Mouse (Mus musculus) CH12.LX (cell line): ENCODE measurements around the gene Scaf1. TPM values are rescaled to one million over a fixed set of nuclear protein-coding genes. Genes with fewer than 3 reads are reported as not detected.

Experiments used
- DNase-seq: peaks from one replicate; pipeline ENCODE4 v3.0.0-alpha.2; 2013; ENCODE audit errors: extremely low read depth
- H3K27ac ChIP-seq: 2 replicates; pipeline ENCODE4 v1.5.1; 2012; ENCODE audit warnings: low read depth, mild to moderate bottlenecking, control low read depth, moderate library complexity; ENCODE audit not compliant: insufficient read depth
- H3K27me3 ChIP-seq: replicated peaks from 2 replicates; pipeline ENCODE3; 2012; ENCODE audit warnings: inconsistent platforms
- H3K36me3 ChIP-seq, 2 experiments: replicated peaks in 1 of 2; 2 replicates each; pipeline versions ENCODE3 to v1.6.1; 2012; ENCODE audit warnings: inconsistent platforms in 1 of 2, low read length in 1 of 2, mild to moderate bottlenecking in 1 of 2, mixed read lengths in 1 of 2, moderate library complexity in 1 of 2; ENCODE audit not compliant: control insufficient read depth in 1 of 2, insufficient read depth in 1 of 2
- H3K4me1 ChIP-seq, 2 experiments: 2 replicates each; pipeline ENCODE4 v1.6.1; 2012; ENCODE audit warnings: inconsistent platforms in 1 of 2, moderate library complexity in 1 of 2; ENCODE audit not compliant: insufficient read depth in 2 of 2, control insufficient read depth in 1 of 2
- H3K4me2 ChIP-seq: 2 replicates; pipeline ENCODE4 v1.6.1; 2012; ENCODE audit warnings: low read depth, mild to moderate bottlenecking, control low read depth; ENCODE audit not compliant: poor library complexity, insufficient read depth, severe bottlenecking
- H3K4me3 ChIP-seq, 3 experiments: fragments of 150-350 bp in 1 of 3; sonication (generic) in 1 of 3; replicated peaks in 1 of 3; 2 replicates each; pipeline versions ENCODE3 to v1.5.1; 2011 to 2012; ENCODE audit warnings: low read depth in 2 of 3, low read length in 2 of 3, mild to moderate bottlenecking in 2 of 3, moderate library complexity in 2 of 3, control low read depth in 1 of 3, improper control_type of control experiment in 1 of 3, inconsistent platforms in 1 of 3, mixed read lengths in 1 of 3; ENCODE audit not compliant: poor library complexity in 1 of 3
- H3K79me2 ChIP-seq: replicated peaks from 2 replicates; pipeline ENCODE4 v1.6.1; 2012; ENCODE audit warnings: mild to moderate bottlenecking, moderate library complexity; ENCODE audit not compliant: control insufficient read depth, poor library complexity, insufficient read depth, severe bottlenecking; ENCODE audit errors: extremely low read depth
- H3K9ac ChIP-seq: 2 replicates; pipeline ENCODE4 v1.6.1; 2012; ENCODE audit warnings: low read depth, mild to moderate bottlenecking, control low read depth, moderate library complexity; ENCODE audit not compliant: insufficient read depth
- H3K9me3 ChIP-seq: replicated peaks from 2 replicates; pipeline ENCODE3; 2012; ENCODE audit warnings: low read length, inconsistent platforms, mixed read lengths
- BHLHE40 ChIP-seq: IDR thresholded peaks from 2 replicates; pipeline ENCODE4 v1.6.1; 2011; ENCODE audit warnings: mild to moderate bottlenecking, low read depth, low read length, improper control_type of control experiment
- CHD1 ChIP-seq: IDR thresholded peaks from 2 replicates; pipeline ENCODE4 v1.6.1; 2012; ENCODE audit warnings: low read depth, low read length, improper control_type of control experiment, inconsistent platforms
- CHD2 ChIP-seq: IDR thresholded peaks from 2 replicates; pipeline ENCODE4 v1.6.1; 2011; ENCODE audit warnings: low read length, improper control_type of control experiment
- CTCF ChIP-seq, 2 experiments: IDR thresholded peaks in 1 of 2; conservative IDR thresholded peaks in 1 of 2; 2 replicates each; pipeline ENCODE4 v1.5.1; 2011 to 2012; ENCODE audit warnings: low read depth in 2 of 2, low read length in 2 of 2, improper control_type of control experiment in 1 of 2, inconsistent platforms in 1 of 2, mild to moderate bottlenecking in 1 of 2, moderate library complexity in 1 of 2
- E2F4 ChIP-seq: IDR thresholded peaks from 2 replicates; pipeline ENCODE4 v1.6.1; 2011; ENCODE audit warnings: low read depth, low read length, improper control_type of control experiment; ENCODE audit not compliant: insufficient replicate concordance
- ELF1 ChIP-seq: IDR thresholded peaks from 2 replicates; pipeline ENCODE4 v1.6.1; 2014; ENCODE audit warnings: low read depth, mild to moderate bottlenecking, inconsistent platforms, low read length, improper control_type of control experiment
- EP300 ChIP-seq: IDR thresholded peaks from 2 replicates; pipeline ENCODE4 v1.6.1; 2011; ENCODE audit warnings: low read length, improper control_type of control experiment
- ETS1 ChIP-seq: conservative IDR thresholded peaks from 2 replicates; pipeline ENCODE4 v1.6.1; 2012; ENCODE audit warnings: low read depth, mild to moderate bottlenecking, inconsistent platforms, low read length, improper control_type of control experiment, moderate library complexity
- GABPA ChIP-seq: IDR thresholded peaks from 2 replicates; pipeline ENCODE4 v1.6.1; 2012; ENCODE audit warnings: low read depth, low read length, improper control_type of control experiment, inconsistent platforms; ENCODE audit not compliant: insufficient replicate concordance
- HCFC1 ChIP-seq: IDR thresholded peaks from 2 replicates; pipeline ENCODE4 v1.6.1; 2012; ENCODE audit warnings: low read depth, mild to moderate bottlenecking, inconsistent platforms, low read length, improper control_type of control experiment
- IRF4 ChIP-seq: IDR thresholded peaks from 2 replicates; pipeline ENCODE4 v1.6.1; 2014; ENCODE audit warnings: low read depth, mild to moderate bottlenecking, inconsistent platforms, low read length, improper control_type of control experiment
- JUN ChIP-seq: IDR thresholded peaks from 2 replicates; pipeline ENCODE4 v1.6.1; 2011; ENCODE audit warnings: low read depth, mild to moderate bottlenecking, low read length, improper control_type of control experiment, moderate library complexity; ENCODE audit not compliant: insufficient read depth
- JUND ChIP-seq: conservative IDR thresholded peaks from 2 replicates; pipeline ENCODE4 v1.6.1; 2011; ENCODE audit warnings: low read depth, low read length, improper control_type of control experiment
- KAT2A ChIP-seq: IDR thresholded peaks from 2 replicates; pipeline ENCODE4 v1.6.1; 2012; ENCODE audit warnings: low read length, improper control_type of control experiment, inconsistent platforms; ENCODE audit not compliant: insufficient replicate concordance
- MAFK ChIP-seq: IDR thresholded peaks from 2 replicates; pipeline ENCODE4 v1.6.1; 2011; ENCODE audit warnings: low read length, improper control_type of control experiment; ENCODE audit not compliant: insufficient replicate concordance
- MAX ChIP-seq: IDR thresholded peaks from 2 replicates; pipeline ENCODE4 v1.6.1; 2011; ENCODE audit warnings: low read length, improper control_type of control experiment
- MAZ ChIP-seq: IDR thresholded peaks from 2 replicates; pipeline ENCODE4 v1.6.1; 2012; ENCODE audit warnings: low read depth, mild to moderate bottlenecking, inconsistent platforms, low read length, improper control_type of control experiment, moderate library complexity
- MEF2A ChIP-seq: IDR thresholded peaks from 2 replicates; pipeline ENCODE4 v1.6.1; 2014; ENCODE audit warnings: low read depth, mild to moderate bottlenecking, inconsistent platforms, low read length, improper control_type of control experiment, borderline replicate concordance
- MXI1 ChIP-seq: IDR thresholded peaks from 2 replicates; pipeline ENCODE4 v1.6.1; 2011; ENCODE audit warnings: mild to moderate bottlenecking, low read depth, low read length, improper control_type of control experiment
- MYC ChIP-seq: IDR thresholded peaks from 2 replicates; pipeline ENCODE4 v1.6.1; 2011; ENCODE audit warnings: low read depth, mild to moderate bottlenecking, improper control_type of control experiment, low read length
- NELFE ChIP-seq: IDR thresholded peaks from 2 replicates; pipeline ENCODE4 v1.6.1; 2011; ENCODE audit warnings: low read depth, low read length, improper control_type of control experiment
- NRF1 ChIP-seq: IDR thresholded peaks from 2 replicates; pipeline ENCODE4 v1.6.1; 2014; ENCODE audit warnings: low read depth, mild to moderate bottlenecking, inconsistent platforms, low read length, improper control_type of control experiment, moderate library complexity
- PAX5 ChIP-seq: IDR thresholded peaks from 2 replicates; pipeline ENCODE4 v1.6.1; 2012; ENCODE audit warnings: low read length, inconsistent platforms, mixed read lengths
- POLR2A ChIP-seq: IDR thresholded peaks from 2 replicates; pipeline ENCODE4 v1.6.1; 2011; ENCODE audit warnings: low read depth, mild to moderate bottlenecking, improper control_type of control experiment, low read length
- POLR2AphosphoS2 ChIP-seq: IDR thresholded peaks from 2 replicates; pipeline ENCODE4 v1.6.1; 2011; ENCODE audit warnings: low read depth, low read length, improper control_type of control experiment
- RAD21 ChIP-seq: IDR thresholded peaks from 2 replicates; pipeline ENCODE4 v1.6.1; 2011; ENCODE audit warnings: low read depth, mild to moderate bottlenecking, low read length, improper control_type of control experiment, moderate library complexity
- RCOR1 ChIP-seq: conservative IDR thresholded peaks from 2 replicates; pipeline ENCODE4 v1.6.1; 2012; ENCODE audit warnings: low read depth, mild to moderate bottlenecking, inconsistent platforms, low read length, improper control_type of control experiment
- SIN3A ChIP-seq: IDR thresholded peaks from 2 replicates; pipeline ENCODE4 v1.6.1; 2012; ENCODE audit warnings: low read length, improper control_type of control experiment, inconsistent platforms
- SMC3 ChIP-seq: IDR thresholded peaks from 2 replicates; pipeline ENCODE4 v1.6.1; 2011; ENCODE audit warnings: low read depth, low read length, improper control_type of control experiment
- TBP ChIP-seq: conservative IDR thresholded peaks from 2 replicates; pipeline ENCODE4 v1.6.1; 2011; ENCODE audit warnings: low read depth, low read length, improper control_type of control experiment
- TCF12 ChIP-seq: IDR thresholded peaks from 2 replicates; pipeline ENCODE4 v1.6.1; 2014; ENCODE audit warnings: low read depth, mild to moderate bottlenecking, inconsistent platforms, low read length, improper control_type of control experiment
- UBTF ChIP-seq: IDR thresholded peaks from 2 replicates; pipeline ENCODE4 v1.6.1; 2012; ENCODE audit warnings: low read depth, mild to moderate bottlenecking, inconsistent platforms, low read length, improper control_type of control experiment, moderate library complexity
- USF1 ChIP-seq: IDR thresholded peaks from 2 replicates; pipeline ENCODE4 v1.6.1; 2014; ENCODE audit warnings: low read depth, mild to moderate bottlenecking, inconsistent platforms, low read length, improper control_type of control experiment
- USF2 ChIP-seq: conservative IDR thresholded peaks from 2 replicates; pipeline ENCODE4 v1.6.1; 2011; ENCODE audit warnings: low read depth, low read length, improper control_type of control experiment
- ZC3H11A ChIP-seq: IDR thresholded peaks from 2 replicates; pipeline ENCODE4 v1.6.1; 2012; ENCODE audit warnings: low read depth, mild to moderate bottlenecking, inconsistent platforms, low read length, improper control_type of control experiment
- ZKSCAN1 ChIP-seq: IDR thresholded peaks from 2 replicates; pipeline ENCODE4 v1.6.1; 2012; ENCODE audit warnings: low read depth, inconsistent platforms, low read length, improper control_type of control experiment, borderline replicate concordance
- ZMIZ1 ChIP-seq: IDR thresholded peaks from 2 replicates; pipeline ENCODE4 v1.6.1; 2012; ENCODE audit warnings: low read depth, mild to moderate bottlenecking, inconsistent platforms, low read length, improper control_type of control experiment
- ZNF384 ChIP-seq: IDR thresholded peaks from 2 replicates; pipeline ENCODE4 v1.6.1; 2012; ENCODE audit warnings: low read depth, low read length, improper control_type of control experiment, inconsistent platforms
- dilution Hi-C: fragments of 300-500 bp; cut with MboI; formaldehyde crosslinking; loops from 2 replicates; pipeline ENCODE4 v1.14.3; 2020; ENCODE audit warnings: low sequenced_read_pairs; ENCODE audit not compliant: extremely low pct_unique_long_range_greater_than_20kb, extremely low pct_ligation_motif_present
- in situ Hi-C: fragments of 300-500 bp; cut with MboI; formaldehyde crosslinking; loops from 3 replicates; pipeline ENCODE4 v1.14.3; 2019; ENCODE audit warnings: low sequenced_read_pairs, low pct_ligation_motif_present, low pct_unique_long_range_greater_than_20kb, mixed read lengths
- polyA plus RNA-seq: library from polyadenylated mRNA; unstranded; fragments of >175 nt; gene quantifications from 2 replicates; pipeline ENCODE4 v1.2.1, GENCODE M21; 2012; ENCODE audit warnings: low read depth; ENCODE audit not compliant: insufficient read length
- total RNA-seq, 2 experiments: library from RNA; depleted of rRNA; stranded (reverse); fragments of 300-350 nt in 1 of 2; fragments of >200 nt in 1 of 2; gene quantifications; 2 replicates each; pipeline ENCODE4 v1.2.3; 2012 to 2014

Gene Scaf1
- total and polyA plus RNA-seq, 3 experiments, result 5.4 to 41.9 (median 18.2) TPM

GRCm38 (mm10) chr7:45053931-45054510, 37.9 kb upstream of the Scaf1 start:
- peak; percentile 77 for TF ChIP-seq MAX
- TF ChIP-seq SMC3, result no peak
- no peak for TF ChIP-seq CTCF (conservative IDR thresholded peaks at IDR 0.05 in 1 of 2, IDR thresholded peaks at IDR 0.05 in 1 of 2; ENCODE audit: low read depth in 2 of 2, low read length in 2 of 2)
- peak; percentile 70; the same call in 1 of the 2 replicates for TF ChIP-seq MYC
- TF ChIP-seq POLR2AphosphoS2, result peak; percentile 77; the same call in 1 of the 2 replicates
- no peak for TF ChIP-seq E2F4
- no peak for TF ChIP-seq ZC3H11A
- no peak for TF ChIP-seq USF2
- TF ChIP-seq JUN, result no peak
- TF ChIP-seq GABPA, result no peak
- TF ChIP-seq NRF1, result peak; percentile 49
- no peak; the same call in 1 of the 2 replicates for TF ChIP-seq BHLHE40
- TF ChIP-seq SIN3A, result peak; percentile 60; the same call in 1 of the 2 replicates
- no peak for TF ChIP-seq MEF2A
- no peak for TF ChIP-seq RCOR1
- peak; percentile 63 for TF ChIP-seq HCFC1
- TF ChIP-seq TCF12, result peak; percentile 96
- no peak for TF ChIP-seq ZKSCAN1
- peak; percentile 91 for TF ChIP-seq CHD2
- peak; percentile 50; the same call in 1 of the 2 replicates for TF ChIP-seq MAZ
- no peak for TF ChIP-seq JUND
- peak; percentile 28; the same call in 1 of the 2 replicates for TF ChIP-seq ETS1
- peak; percentile 93 for TF ChIP-seq TBP
- TF ChIP-seq CHD1, result no peak
- no peak for TF ChIP-seq PAX5
- TF ChIP-seq NELFE, result peak; percentile 62
- no peak for TF ChIP-seq MAFK
- TF ChIP-seq ELF1, result peak; percentile 78
- TF ChIP-seq MXI1, result peak; percentile 6; the same call in 1 of the 2 replicates
- no peak for TF ChIP-seq ZMIZ1
- 0 out of 2 replicates have a peak, but pooled peaks have one; percentile 7 for TF ChIP-seq KAT2A
- no peak for TF ChIP-seq RAD21
- TF ChIP-seq UBTF, result no peak
- TF ChIP-seq EP300, result no peak
- peak; percentile 58 for TF ChIP-seq ZNF384
- peak; percentile 93 for TF ChIP-seq POLR2A
- TF ChIP-seq IRF4, result no peak
- no peak for TF ChIP-seq USF1
- Histone ChIP-seq H3K4me2 (peak overlapping the region; percentile 77), H3K9ac (peak overlapping the region; percentile 89), H3K27me3 (no peaks in the 10 kb centered on the region), H3K27ac (peak overlapping the region; percentile 97), H3K4me3 (peak overlapping the region; percentile 60 to 80 (median 72)), H3K36me3 (peaks cover 13 to 15% of the 10 kb centered on the region in 2 experiments), H3K4me1 (peaks cover 0 to 25% of the 10 kb centered on the region in 2 experiments; a peak in 2 of 4 replicates), H3K9me3 (no peaks in the 10 kb centered on the region), H3K79me2 (peaks cover 3% of the 10 kb centered on the region; the same call in 1 of the 2 replicates)
- in situ Hi-C loops, result no loop called here
- dilution Hi-C loops, result no loop called here
- DNase-seq, result peak; percentile 99
